Mouse (Mus musculus): Measurements from ENCODE around the gene Krt80. TPM values are rescaled to one million over a fixed set of nuclear protein-coding genes. Genes with fewer than 3 reads are reported as not detected.

Gene Krt80
- polyA plus RNA-seq, 1 experiment = 1.1 TPM

- no peak overlapping the region for H3K4me3 ChIP-seq (ENCODE audit: low read depth, low read length)
- no peak overlapping the region for H3K9ac ChIP-seq (ENCODE audit: low read depth, poor library complexity, severe bottlenecking)
- H3K9me3 ChIP-seq (replicated peaks; ENCODE audit: control insufficient read depth, insufficient read depth, low read length, poor library complexity, severe bottlenecking) = no peaks in the 10 kb centered on the region
- no peak for TF ChIP-seq POLR2A (IDR thresholded peaks at IDR 0.05; ENCODE audit: insufficient read depth, low read length)
- no peak for TF ChIP-seq CTCF (IDR thresholded peaks at IDR 0.05; ENCODE audit: low read depth, low read length)
- TF ChIP-seq EP300 (IDR thresholded peaks at IDR 0.05; ENCODE audit: insufficient read depth, low read depth, low read length) = no peak
- H3K27ac ChIP-seq (ENCODE audit: insufficient read depth, low read length) = no peak overlapping the region
- no peaks in the 10 kb centered on the region for H3K4me1 ChIP-seq (ENCODE audit: control insufficient read depth, insufficient read depth, low read length)
- H3K36me3 ChIP-seq (ENCODE audit: control insufficient read depth, insufficient read depth, low read length, poor library complexity, severe bottlenecking) = no peaks in the 10 kb centered on the region
- H3K27me3 ChIP-seq (ENCODE audit: control insufficient read depth, insufficient read depth, low read length, poor library complexity, severe bottlenecking) = no peaks in the 10 kb centered on the region
Observed at GRCm38 (mm10) chr15:101392251-101392650, 22.3 kb upstream of the Krt80 start.

DNA sequence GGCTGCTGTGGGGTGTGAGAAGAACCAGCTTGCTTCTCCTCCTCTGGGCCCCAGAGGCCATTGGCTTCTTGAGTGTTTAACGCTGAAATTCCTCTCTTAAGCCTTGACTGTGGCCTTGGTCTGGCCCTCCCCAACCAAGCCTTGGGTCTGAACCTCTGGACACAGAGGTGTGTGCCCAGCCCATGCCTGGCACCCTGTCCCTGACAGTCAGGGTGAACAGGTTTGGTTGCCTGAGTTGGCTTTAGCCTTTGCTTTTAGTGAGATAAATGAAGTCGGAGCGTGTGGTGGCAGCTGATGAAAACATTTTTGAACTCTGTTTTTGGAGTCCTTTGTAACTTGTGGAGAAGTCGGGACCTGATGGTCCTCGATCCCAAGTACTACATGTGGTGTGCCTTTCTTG is 20.2 kb upstream of the Krt80 start:
- no peak overlapping the region for H3K27ac ChIP-seq (ENCODE audit: insufficient read depth, low read length)
- no peaks in the 10 kb centered on the region for H3K36me3 ChIP-seq (ENCODE audit: control insufficient read depth, insufficient read depth, low read length, poor library complexity, severe bottlenecking)
- no peak overlapping the region for H3K4me3 ChIP-seq (ENCODE audit: low read depth, low read length)
- H3K27me3 ChIP-seq (ENCODE audit: control insufficient read depth, insufficient read depth, low read length, poor library complexity, severe bottlenecking) = no peaks in the 10 kb centered on the region
- no peaks in the 10 kb centered on the region for H3K9me3 ChIP-seq (replicated peaks; ENCODE audit: control insufficient read depth, insufficient read depth, low read length, poor library complexity, severe bottlenecking)
- H3K9ac ChIP-seq (ENCODE audit: low read depth, poor library complexity, severe bottlenecking) = no peak overlapping the region
- TF ChIP-seq POLR2A (IDR thresholded peaks at IDR 0.05; ENCODE audit: insufficient read depth, low read length) = no peak
- TF ChIP-seq CTCF (IDR thresholded peaks at IDR 0.05; ENCODE audit: low read depth, low read length) = no peak
- H3K4me1 ChIP-seq (ENCODE audit: control insufficient read depth, insufficient read depth, low read length) = no peaks in the 10 kb centered on the region

DNA sequence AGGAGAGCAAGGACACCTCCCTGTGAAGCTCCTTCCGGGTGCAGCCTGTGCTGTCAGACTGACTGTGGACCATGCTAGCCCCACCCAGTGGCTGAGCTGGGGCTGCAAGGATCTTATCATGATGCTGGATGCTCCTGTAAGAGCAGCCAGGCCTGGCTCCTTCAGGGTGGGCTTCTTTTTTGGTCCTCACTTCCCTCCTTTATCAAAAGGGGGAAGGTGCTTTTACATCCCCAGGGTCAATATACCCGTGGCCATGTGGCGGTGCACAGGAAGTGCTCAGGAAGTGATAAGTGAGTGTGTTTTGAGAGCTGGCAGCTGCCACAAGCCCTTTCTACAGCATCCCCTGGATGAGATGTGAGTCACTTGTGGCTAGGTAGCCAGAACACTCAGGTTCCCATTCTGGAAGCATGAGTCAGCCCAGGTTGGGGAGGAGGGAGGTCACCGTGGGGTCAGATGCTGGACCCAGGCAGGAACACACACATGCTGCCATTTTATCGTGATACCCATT is 18.1 kb upstream of the Krt80 start:
- Histone ChIP-seq H3K36me3 (ENCODE audit: control insufficient read depth, insufficient read depth, low read length, poor library complexity, severe bottlenecking) (no peaks in the 10 kb centered on the region), H3K27ac (ENCODE audit: insufficient read depth, low read length) (no peak overlapping the region)
- TF ChIP-seq POLR2A (IDR thresholded peaks at IDR 0.05; ENCODE audit: insufficient read depth, low read length) (no peak), CTCF (IDR thresholded peaks at IDR 0.05; ENCODE audit: low read depth, low read length) (peak; percentile 52)

GRCm38 (mm10) chr15:101387176-101387575 is 17.2 kb upstream of the Krt80 start:
- Histone ChIP-seq H3K4me1 (ENCODE audit: control insufficient read depth, insufficient read depth, low read length) (no peaks in the 10 kb centered on the region), H3K9ac (ENCODE audit: low read depth, poor library complexity, severe bottlenecking) (no peak overlapping the region), H3K27me3 (ENCODE audit: control insufficient read depth, insufficient read depth, low read length, poor library complexity, severe bottlenecking) (no peaks in the 10 kb centered on the region), H3K36me3 (ENCODE audit: control insufficient read depth, insufficient read depth, low read length, poor library complexity, severe bottlenecking) (no peaks in the 10 kb centered on the region), H3K9me3 (replicated peaks; ENCODE audit: control insufficient read depth, insufficient read depth, low read length, poor library complexity, severe bottlenecking) (no peaks in the 10 kb centered on the region), H3K4me3 (ENCODE audit: low read depth, low read length) (no peak overlapping the region), H3K27ac (ENCODE audit: insufficient read depth, low read length) (no peak overlapping the region)
- TF ChIP-seq EP300 (IDR thresholded peaks at IDR 0.05; ENCODE audit: insufficient read depth, low read depth, low read length) (no peak), POLR2A (IDR thresholded peaks at IDR 0.05; ENCODE audit: insufficient read depth, low read length) (no peak), CTCF (IDR thresholded peaks at IDR 0.05; ENCODE audit: low read depth, low read length) (peak; percentile 56)

More for the DNA sequence above, 18.1 kb upstream of the Krt80 start:
- no peaks in the 10 kb centered on the region for H3K27me3 ChIP-seq (ENCODE audit: control insufficient read depth, insufficient read depth, low read length, poor library complexity, severe bottlenecking)
- H3K9ac ChIP-seq (ENCODE audit: low read depth, poor library complexity, severe bottlenecking) = no peak overlapping the region
- no peaks in the 10 kb centered on the region for H3K9me3 ChIP-seq (replicated peaks; ENCODE audit: control insufficient read depth, insufficient read depth, low read length, poor library complexity, severe bottlenecking)
- no peaks in the 10 kb centered on the region for H3K4me1 ChIP-seq (ENCODE audit: control insufficient read depth, insufficient read depth, low read length)
- H3K4me3 ChIP-seq (ENCODE audit: low read depth, low read length) = no peak overlapping the region

DNA sequence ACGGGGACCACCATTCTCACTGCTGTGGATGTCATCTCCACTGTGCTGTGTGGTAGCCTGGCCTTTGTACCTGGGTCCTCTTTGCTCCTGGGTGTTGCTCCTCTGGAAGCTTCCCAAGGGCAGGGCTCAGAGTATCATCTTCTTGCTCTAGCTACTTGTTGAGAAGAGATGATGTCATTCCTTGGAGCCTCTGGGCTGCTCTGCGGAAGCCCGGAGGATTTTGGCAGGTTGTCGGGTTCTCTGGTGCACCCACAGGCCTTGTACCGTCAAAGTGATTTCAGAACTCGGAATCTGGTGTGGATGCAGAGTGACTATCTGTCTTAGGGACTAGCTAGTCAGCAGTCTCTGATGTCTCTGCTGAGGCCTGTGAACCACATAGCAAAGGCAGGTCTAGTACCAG is 15.1 kb upstream of the Krt80 start:
- Histone ChIP-seq H3K9ac (ENCODE audit: low read depth, poor library complexity, severe bottlenecking) (no peak overlapping the region), H3K4me1 (ENCODE audit: control insufficient read depth, insufficient read depth, low read length) (no peaks in the 10 kb centered on the region), H3K4me3 (ENCODE audit: low read depth, low read length) (no peak overlapping the region), H3K9me3 (replicated peaks; ENCODE audit: control insufficient read depth, insufficient read depth, low read length, poor library complexity, severe bottlenecking) (no peaks in the 10 kb centered on the region), H3K27ac (ENCODE audit: insufficient read depth, low read length) (no peak overlapping the region), H3K27me3 (ENCODE audit: control insufficient read depth, insufficient read depth, low read length, poor library complexity, severe bottlenecking) (no peaks in the 10 kb centered on the region), H3K36me3 (ENCODE audit: control insufficient read depth, insufficient read depth, low read length, poor library complexity, severe bottlenecking) (no peaks in the 10 kb centered on the region)
- TF ChIP-seq POLR2A (IDR thresholded peaks at IDR 0.05; ENCODE audit: insufficient read depth, low read length) (no peak), EP300 (IDR thresholded peaks at IDR 0.05; ENCODE audit: insufficient read depth, low read depth, low read length) (no peak), CTCF (IDR thresholded peaks at IDR 0.05; ENCODE audit: low read depth, low read length) (no peak)

GRCm38 (mm10) chr15:101384610-101385009 is 14.6 kb upstream of the Krt80 start:
- no peak overlapping the region for H3K4me3 ChIP-seq (ENCODE audit: low read depth, low read length)
- no peak overlapping the region for H3K27ac ChIP-seq (ENCODE audit: insufficient read depth, low read length)
- H3K9me3 ChIP-seq (replicated peaks; ENCODE audit: control insufficient read depth, insufficient read depth, low read length, poor library complexity, severe bottlenecking) = no peaks in the 10 kb centered on the region
- TF ChIP-seq POLR2A (IDR thresholded peaks at IDR 0.05; ENCODE audit: insufficient read depth, low read length) (no peak), CTCF (IDR thresholded peaks at IDR 0.05; ENCODE audit: low read depth, low read length) (no peak), EP300 (IDR thresholded peaks at IDR 0.05; ENCODE audit: insufficient read depth, low read depth, low read length) (no peak)
- no peaks in the 10 kb centered on the region for H3K27me3 ChIP-seq (ENCODE audit: control insufficient read depth, insufficient read depth, low read length, poor library complexity, severe bottlenecking)
- no peak overlapping the region for H3K9ac ChIP-seq (ENCODE audit: low read depth, poor library complexity, severe bottlenecking)
- no peaks in the 10 kb centered on the region for H3K4me1 ChIP-seq (ENCODE audit: control insufficient read depth, insufficient read depth, low read length)
- H3K36me3 ChIP-seq (ENCODE audit: control insufficient read depth, insufficient read depth, low read length, poor library complexity, severe bottlenecking) = no peaks in the 10 kb centered on the region
